Mouse (Mus musculus): ENCODE results near the gene Sp100. TPM values are rescaled to one million over a fixed set of nuclear protein-coding genes. Genes with fewer than 3 reads are reported as not detected.
"Not testable (repeated sequence)": the region's sequence is repeated elsewhere in the genome, so short reads cannot be mapped to it uniquely, and the experiment has no call there.

Gene Sp100
- total RNA-seq (2021), result 1 to 10 TPM; 4.3 to 5.8 TPM
- long read RNA-seq, experiment 1, result 0 reads
- long read RNA-seq, experiment 2, partial matches to known transcripts, result 0 of 2 reads
- long read RNA-seq, experiment 2, other reads (novel, unspliced or antisense), result 2 of 2 reads

GRCm38 (mm10) chr1:85649881-85650280 is at the start of gene Sp100:
Gene Sp100 (plus strand): TSS chr1:85649988.
- DNase-seq; intact Hi-C loops (cut with DNase I): not testable (repeated sequence)

- DNase-seq; intact Hi-C loops (cut with DNase I): not testable (repeated sequence)
Measured at GRCm38 (mm10) chr1:85600078-85600477, 49.7 kb upstream of the Sp100 start, which contains the start of gene Sp140. Gene Sp140 (plus strand): TSS chr1:85600378.

- DNase-seq; intact Hi-C loops (cut with DNase I): not testable (repeated sequence)
Measured at GRCm38 (mm10) chr1:85600794-85601193, 49.0 kb upstream of the Sp100 start.

- intact Hi-C loops (cut with DNase I); DNase-seq: not testable (repeated sequence)
Measured at GRCm38 (mm10) chr1:85604341-85604740, 45.4 kb upstream of the Sp100 start.

- not testable (repeated sequence) for DNase-seq
Measured at GRCm38 (mm10) chr1:85608361-85608760, 41.4 kb upstream of the Sp100 start.

GRCm38 (mm10) chr1:85610581-85610980 is 39.2 kb upstream of the Sp100 start:
- DNase-seq; intact Hi-C loops (cut with DNase I): not testable (repeated sequence)

More at GRCm38 (mm10) chr1:85608361-85608760, 41.4 kb upstream of the Sp100 start:
- intact Hi-C loops (cut with DNase I), result not testable (repeated sequence)

GRCm38 (mm10) chr1:85615096-85615495 is 34.7 kb upstream of the Sp100 start:
- intact Hi-C loops (cut with DNase I); DNase-seq: not testable (repeated sequence)

GRCm38 (mm10) chr1:85615819-85616218 is 34.0 kb upstream of the Sp100 start:
- intact Hi-C loops (cut with DNase I); DNase-seq: not testable (repeated sequence)

- DNase-seq; intact Hi-C loops (cut with DNase I): not testable (repeated sequence)
Measured at GRCm38 (mm10) chr1:85617161-85617560, 32.6 kb upstream of the Sp100 start.

- DNase-seq; intact Hi-C loops (cut with DNase I): not testable (repeated sequence)
Measured at GRCm38 (mm10) chr1:85618689-85619088, 31.1 kb upstream of the Sp100 start.

- intact Hi-C loops (cut with DNase I); DNase-seq: not testable (repeated sequence)
Measured at GRCm38 (mm10) chr1:85636936-85637335, 12.9 kb upstream of the Sp100 start.

GRCm38 (mm10) chr1:85638144-85638543 is 11.6 kb upstream of the Sp100 start:
- DNase-seq; intact Hi-C loops (cut with DNase I): not testable (repeated sequence)

- DNase-seq; intact Hi-C loops (cut with DNase I): not testable (repeated sequence)
Measured at GRCm38 (mm10) chr1:85650524-85650923, 736 bp downstream of the Sp100 start.

- intact Hi-C loops (cut with DNase I); DNase-seq: not testable (repeated sequence)
Measured at GRCm38 (mm10) chr1:85651770-85652275, 2.0 kb downstream of the Sp100 start.

GRCm38 (mm10) chr1:85657211-85657610 is 7.4 kb downstream of the Sp100 start:
- DNase-seq; intact Hi-C loops (cut with DNase I): not testable (repeated sequence)

- no peak for DNase-seq
- intact Hi-C loops (cut with DNase I), result no loop called here
Measured at GRCm38 (mm10) chr1:85664266-85664665, 14.5 kb downstream of the Sp100 start.

- DNase-seq, result no peak
- intact Hi-C loops (cut with DNase I), result no loop called here
Measured at GRCm38 (mm10) chr1:85680226-85680625, 30.4 kb downstream of the Sp100 start.

GRCm38 (mm10) chr1:85686666-85687065 is 36.9 kb downstream of the Sp100 start:
- DNase-seq, result no peak
- intact Hi-C loops (cut with DNase I), result no loop called here

- intact Hi-C loops (cut with DNase I), result no loop called here
- no peak for DNase-seq
Measured at GRCm38 (mm10) chr1:85687346-85687745, 37.6 kb downstream of the Sp100 start.

GRCm38 (mm10) chr1:85690544-85690943 is 40.8 kb downstream of the Sp100 start:
- no peak for DNase-seq
- intact Hi-C loops (cut with DNase I), result no loop called here

GRCm38 (mm10) chr1:85692281-85692680 is 42.5 kb downstream of the Sp100 start:
- DNase-seq, result no peak
- intact Hi-C loops (cut with DNase I), result no loop called here

- DNase-seq, result no peak
Measured at GRCm38 (mm10) chr1:85693280-85693679, 43.5 kb downstream of the Sp100 start.

More at GRCm38 (mm10) chr1:85693280-85693679, 43.5 kb downstream of the Sp100 start:
- intact Hi-C loops (cut with DNase I), result no loop called here

Measured in gastrocnemius, postnatal 36 days (tissue).